Comparison of ENCODE assay signal across 8 mouse cellular contexts in the genomic region with DNA sequence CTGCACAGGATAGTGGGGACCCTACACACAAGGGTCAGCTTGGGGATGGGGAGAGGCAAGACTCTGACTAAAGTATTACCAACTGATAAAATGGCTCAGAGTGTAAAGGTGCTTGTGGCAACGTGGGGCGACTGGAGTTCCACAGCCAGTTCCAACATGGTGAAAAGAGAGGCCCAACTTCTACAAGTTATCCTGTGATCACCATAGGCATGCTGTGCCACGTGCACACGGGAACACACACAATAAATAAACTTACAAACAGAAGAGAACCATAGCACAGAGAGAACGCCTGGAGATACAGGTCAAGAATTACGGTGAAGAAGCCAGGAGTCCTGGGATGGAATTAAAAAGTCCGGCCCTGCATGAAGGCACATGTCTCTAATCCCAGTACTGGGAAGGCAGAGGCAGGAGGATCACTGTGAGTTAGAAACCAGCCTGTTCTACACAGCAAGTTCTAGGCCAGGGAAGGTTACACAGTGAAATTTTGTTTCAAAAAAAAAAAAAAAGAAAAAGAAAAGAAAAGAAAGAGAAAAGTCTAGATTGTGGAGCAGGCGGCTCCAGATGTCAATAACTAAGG. TPM values are rescaled to one million over a fixed set of nuclear protein-coding genes. Genes with fewer than 3 reads are reported as not detected.
DNase-seq lines count a peak whose midpoint lies in the region; ATAC-seq and TF ChIP-seq lines count a peak whose summit lies in the region.

No protein-coding gene starts in this region.

- H3K9me3 ChIP-seq in embryonic facial prominence, embryonic 12.5 days: no peaks in the 10 kb centered on the region
- H3K9me3 ChIP-seq in intestine, embryonic 15.5 days: no peaks in the 10 kb centered on the region
- no peaks in the 10 kb centered on the region for H3K9me3 ChIP-seq in neural tube, embryonic 12.5 days

- 10% methylated on average over 8 of the region's 8 CpGs for WGBS in embryonic facial prominence, embryonic 12.5 days
- WGBS in intestine, embryonic 15.5 days: 6% methylated on average over 8 of the region's 8 CpGs
- WGBS in neural tube, embryonic 12.5 days: 14% methylated on average over 8 of the region's 8 CpGs

- ATAC-seq in embryonic facial prominence, embryonic 12.5 days (ENCODE audit: insufficient number of reproducible peaks, insufficient read depth, low FRiP score, low TSS enrichment): no peak
- no peak for ATAC-seq in intestine, embryonic 15.5 days
- no peak for ATAC-seq in neural tube, embryonic 12.5 days (ENCODE audit: low FRiP score, low read depth)
- no peak for ATAC-seq in CD4-positive, CD25-positive, alpha-beta regulatory T cell, adult 4 months
- ATAC-seq in megakaryocyte progenitor cell, adult 5-6 weeks (replicated peaks; ENCODE audit: poor library complexity): no peak

- peak overlapping the region; percentile 86 for H3K27ac ChIP-seq in layer of hippocampus, adult 2 months
- H3K27ac ChIP-seq in embryonic facial prominence, embryonic 12.5 days: peak overlapping the region; percentile 80; the same call in 1 of the 2 replicates
- H3K27ac ChIP-seq in intestine, embryonic 15.5 days: peak overlapping the region; percentile 81
- H3K27ac ChIP-seq in neural tube, embryonic 12.5 days: no peak overlapping the region

- peak overlapping the region; percentile 89 for H3K9ac ChIP-seq in embryonic facial prominence, embryonic 12.5 days
- peak overlapping the region; percentile 84 for H3K9ac ChIP-seq in intestine, embryonic 15.5 days
- peak overlapping the region; percentile 79 for H3K9ac ChIP-seq in neural tube, embryonic 12.5 days

- H3K4me2 ChIP-seq in embryonic facial prominence, embryonic 12.5 days (replicated peaks): peak overlapping the region; percentile 98
- H3K4me2 ChIP-seq in intestine, embryonic 15.5 days (replicated peaks): peak overlapping the region; percentile 81
- peak overlapping the region; percentile 91 for H3K4me2 ChIP-seq in neural tube, embryonic 12.5 days (replicated peaks)

- H3K27me3 ChIP-seq in embryonic facial prominence, embryonic 12.5 days: no peaks in the 10 kb centered on the region
- no peaks in the 10 kb centered on the region for H3K27me3 ChIP-seq in intestine, embryonic 15.5 days (replicated peaks)
- no peaks in the 10 kb centered on the region for H3K27me3 ChIP-seq in neural tube, embryonic 12.5 days (replicated peaks)

- H3K4me3 ChIP-seq in layer of hippocampus, adult 2 months: peak overlapping the region; percentile 93
- H3K4me3 ChIP-seq in embryonic facial prominence, embryonic 12.5 days: peak overlapping the region; percentile 81
- peak overlapping the region; percentile 71 for H3K4me3 ChIP-seq in intestine, embryonic 15.5 days (replicated peaks)
- peak overlapping the region; percentile 83 for H3K4me3 ChIP-seq in neural tube, embryonic 12.5 days

- no peak for TF ChIP-seq CTCF in layer of hippocampus, adult 2 months (conservative IDR thresholded peaks at IDR 0.05)

- H3K4me1 ChIP-seq in embryonic facial prominence, embryonic 12.5 days: peaks cover 46% of the 10 kb centered on the region
- peaks cover 50% of the 10 kb centered on the region for H3K4me1 ChIP-seq in intestine, embryonic 15.5 days (replicated peaks)
- H3K4me1 ChIP-seq in neural tube, embryonic 12.5 days: peaks cover 31% of the 10 kb centered on the region

- peaks cover 14% of the 10 kb centered on the region for H3K36me3 ChIP-seq in embryonic facial prominence, embryonic 12.5 days
- H3K36me3 ChIP-seq in intestine, embryonic 15.5 days: peaks cover 9% of the 10 kb centered on the region
- H3K36me3 ChIP-seq in neural tube, embryonic 12.5 days: peaks cover 22% of the 10 kb centered on the region

- no peak for DNase-seq in layer of hippocampus, adult 2 months (ENCODE audit: low spot score in 2 of 2)
- no peak for DNase-seq in layer of hippocampus, adult 11-12 months (ENCODE audit: low spot score)
- no peak for DNase-seq in layer of hippocampus, postnatal 14 days (ENCODE audit: low spot score in 2 of 2)

RNA-seq across cellular contexts. Expression of gene Cdc37, which starts 0.6 kb away (rescaled TPM):
- total RNA-seq in layer of hippocampus, adult 2 months (2021): 100 to 1,000 TPM; 144 to 150 TPM
- polyA plus RNA-seq in embryonic facial prominence, embryonic 12.5 days (2016; fragmentation: Nextera tagmentation; extraction: Ambion mirVana): 335 and 342 TPM in 2 replicates
- 276 and 280 TPM in 2 replicates for polyA plus RNA-seq in intestine, embryonic 15.5 days (2015; fragmentation: Nextera tagmentation; extraction: Ambion mirVana)
- polyA plus RNA-seq in neural tube, embryonic 12.5 days (2016; fragmentation: Nextera tagmentation; extraction: Ambion mirVana): 271 and 293 TPM in 2 replicates
- 100 to 1,000 TPM; 100 to 115 TPM for polyA plus RNA-seq in CD4-positive, CD25-positive, alpha-beta regulatory T cell, adult 4 months (2017; shearing (Covaris generic))
- 100 to 1,000 TPM; 129 to 136 TPM for total RNA-seq in layer of hippocampus, postnatal 14 days (2021)
- 69.7 and 72.1 TPM in 2 replicates for total RNA-seq in megakaryocyte progenitor cell, adult 5-6 weeks (2015)
- total RNA-seq in megakaryocyte progenitor cell, adult 5-6 weeks (2017): 283 and 351 TPM in 2 replicates

RNA-seq across cellular contexts. Expression of gene Pde4a, which starts 16.3 kb away (rescaled TPM):
- total RNA-seq in layer of hippocampus, adult 2 months (2021): 10 to 100 TPM; 86.6 to 89.3 TPM
- 5.6 and 7.2 TPM in 2 replicates for polyA plus RNA-seq in embryonic facial prominence, embryonic 12.5 days (2016; fragmentation: Nextera tagmentation; extraction: Ambion mirVana)
- polyA plus RNA-seq in intestine, embryonic 15.5 days (2015; fragmentation: Nextera tagmentation; extraction: Ambion mirVana): 6.0 and 6.8 TPM in 2 replicates
- 12.3 and 14.7 TPM in 2 replicates for polyA plus RNA-seq in neural tube, embryonic 12.5 days (2016; fragmentation: Nextera tagmentation; extraction: Ambion mirVana)
- polyA plus RNA-seq in CD4-positive, CD25-positive, alpha-beta regulatory T cell, adult 4 months (2017; shearing (Covaris generic)): 1 to 10 TPM in 1 of 2 experiments, under 1 TPM in 1; 0.67 to 1.3 TPM
- 10 to 100 TPM; 63.8 to 69.9 TPM for total RNA-seq in layer of hippocampus, postnatal 14 days (2021)
- 11.8 and 15.2 TPM in 2 replicates for total RNA-seq in megakaryocyte progenitor cell, adult 5-6 weeks (2015)
- total RNA-seq in megakaryocyte progenitor cell, adult 5-6 weeks (2017): 4.0 and 5.0 TPM in 2 replicates

RNA-seq across cellular contexts. Expression of gene Tyk2, which starts 18.1 kb away (rescaled TPM):
- 10 to 100 TPM; 16.8 to 21.5 TPM for total RNA-seq in layer of hippocampus, adult 2 months (2021)
- polyA plus RNA-seq in embryonic facial prominence, embryonic 12.5 days (2016; fragmentation: Nextera tagmentation; extraction: Ambion mirVana): 13.9 and 17.4 TPM in 2 replicates
- polyA plus RNA-seq in intestine, embryonic 15.5 days (2015; fragmentation: Nextera tagmentation; extraction: Ambion mirVana): 13.6 and 15.7 TPM in 2 replicates
- polyA plus RNA-seq in neural tube, embryonic 12.5 days (2016; fragmentation: Nextera tagmentation; extraction: Ambion mirVana): 14.1 and 15.2 TPM in 2 replicates
- 10 to 100 TPM; 35.2 to 77.5 TPM for polyA plus RNA-seq in CD4-positive, CD25-positive, alpha-beta regulatory T cell, adult 4 months (2017; shearing (Covaris generic))
- total RNA-seq in layer of hippocampus, postnatal 14 days (2021): 10 to 100 TPM; 14.2 to 14.3 TPM
- 12.0 and 12.5 TPM in 2 replicates for total RNA-seq in megakaryocyte progenitor cell, adult 5-6 weeks (2015)
- 16.7 and 17.9 TPM in 2 replicates for total RNA-seq in megakaryocyte progenitor cell, adult 5-6 weeks (2017)

RNA-seq across cellular contexts. Expression of gene Raver1, which starts 57.4 kb away (rescaled TPM):
- total RNA-seq in layer of hippocampus, adult 2 months (2021): 10 to 100 TPM; 34.5 to 36.5 TPM
- polyA plus RNA-seq in embryonic facial prominence, embryonic 12.5 days (2016; fragmentation: Nextera tagmentation; extraction: Ambion mirVana): 61.5 and 64.3 TPM in 2 replicates
- polyA plus RNA-seq in intestine, embryonic 15.5 days (2015; fragmentation: Nextera tagmentation; extraction: Ambion mirVana): 64.5 and 66.5 TPM in 2 replicates
- 54.2 and 63.4 TPM in 2 replicates for polyA plus RNA-seq in neural tube, embryonic 12.5 days (2016; fragmentation: Nextera tagmentation; extraction: Ambion mirVana)
- polyA plus RNA-seq in CD4-positive, CD25-positive, alpha-beta regulatory T cell, adult 4 months (2017; shearing (Covaris generic)): 10 to 100 TPM; 18.5 to 21.1 TPM
- total RNA-seq in layer of hippocampus, postnatal 14 days (2021): 10 to 100 TPM; 34.0 to 37.4 TPM
- total RNA-seq in megakaryocyte progenitor cell, adult 5-6 weeks (2015): 48.4 and 60.3 TPM in 2 replicates
- total RNA-seq in megakaryocyte progenitor cell, adult 5-6 weeks (2017): 28.4 and 30.0 TPM in 2 replicates

RNA-seq across cellular contexts. Expression of gene Gm38431, which starts 57.4 kb away (rescaled TPM):
- 1 to 10 TPM; 2.9 to 3.8 TPM for total RNA-seq in layer of hippocampus, adult 2 months (2021)
- 2.3 TPM in 2 replicates for polyA plus RNA-seq in embryonic facial prominence, embryonic 12.5 days (2016; fragmentation: Nextera tagmentation; extraction: Ambion mirVana)
- 1.0 and 2.4 TPM in 2 replicates for polyA plus RNA-seq in intestine, embryonic 15.5 days (2015; fragmentation: Nextera tagmentation; extraction: Ambion mirVana)
- polyA plus RNA-seq in neural tube, embryonic 12.5 days (2016; fragmentation: Nextera tagmentation; extraction: Ambion mirVana): 1.6 and 2.8 TPM in 2 replicates
- polyA plus RNA-seq in CD4-positive, CD25-positive, alpha-beta regulatory T cell, adult 4 months (2017; shearing (Covaris generic)): 1 to 10 TPM in 1 of 2 experiments, under 1 TPM in 1; 0.20 to 2.9 TPM
- 1 to 10 TPM; 1.8 to 2.0 TPM for total RNA-seq in layer of hippocampus, postnatal 14 days (2021)
- 64.5 and 66.7 TPM in 2 replicates for total RNA-seq in megakaryocyte progenitor cell, adult 5-6 weeks (2015)
- 4.0 and 4.5 TPM in 2 replicates for total RNA-seq in megakaryocyte progenitor cell, adult 5-6 weeks (2017)
